Mouse (Mus musculus) embryo, embryonic 11 days (tissue): ENCODE measurements around the gene Fut1.

ENCODE experiments used
- DNase-seq: peaks from one replicate; pipeline ENCODE4 v3.0.0-alpha.2; 2015

Gene Fut1

GRCm38 (mm10) chr7:45605704-45606289 is 11.3 kb upstream of the Fut1 start:
- no peak for DNase-seq

- DNase-seq = no peak
Observed at GRCm38 (mm10) chr7:45609511-45609910, 7.6 kb upstream of the Fut1 start.

DNA sequence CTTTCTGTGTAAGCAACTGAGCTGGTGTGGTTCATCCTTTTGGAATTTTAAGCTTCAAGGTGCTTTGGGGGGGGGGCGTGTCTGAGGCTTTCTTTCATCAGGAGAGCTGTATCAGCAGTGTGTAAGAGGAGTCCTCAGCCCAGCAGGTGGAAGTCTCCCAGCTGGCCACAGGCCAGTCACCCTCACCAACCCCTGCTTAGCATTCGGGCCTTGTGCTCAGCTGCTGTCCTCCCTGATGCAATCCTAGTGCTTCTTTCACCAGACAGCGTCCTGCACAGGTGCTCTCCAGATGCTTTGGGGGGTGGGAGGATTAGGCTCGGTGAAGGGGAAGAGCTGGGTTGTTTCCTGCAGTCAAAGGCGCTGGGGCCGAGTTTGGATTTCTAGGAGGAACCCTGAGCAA is 812 bp upstream of the Fut1 start:
- no peak for DNase-seq

DNA sequence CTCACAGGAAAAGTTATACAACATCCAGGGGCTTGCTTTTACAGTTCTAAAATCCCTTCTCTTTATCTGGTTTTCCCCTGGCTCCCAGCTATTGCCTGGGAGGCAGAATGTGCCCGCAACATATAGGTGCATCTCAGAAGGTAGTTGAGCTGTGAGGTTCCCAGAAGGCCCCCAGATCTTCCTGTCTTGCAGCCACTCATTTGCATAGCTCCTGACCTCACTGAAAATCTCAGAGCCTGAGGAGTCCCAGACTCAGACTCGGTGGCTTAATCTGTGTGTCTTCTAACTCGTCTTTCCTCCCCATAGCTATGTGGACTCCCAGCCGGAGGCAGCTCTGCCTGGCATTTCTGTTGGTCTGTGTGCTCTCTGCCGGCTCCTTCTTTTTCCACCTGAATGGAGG is 1.2 kb downstream of the Fut1 start:
- no peak for DNase-seq

GRCm38 (mm10) chr7:45619592-45619991 is 2.5 kb downstream of the Fut1 start:
- no peak for DNase-seq

DNA sequence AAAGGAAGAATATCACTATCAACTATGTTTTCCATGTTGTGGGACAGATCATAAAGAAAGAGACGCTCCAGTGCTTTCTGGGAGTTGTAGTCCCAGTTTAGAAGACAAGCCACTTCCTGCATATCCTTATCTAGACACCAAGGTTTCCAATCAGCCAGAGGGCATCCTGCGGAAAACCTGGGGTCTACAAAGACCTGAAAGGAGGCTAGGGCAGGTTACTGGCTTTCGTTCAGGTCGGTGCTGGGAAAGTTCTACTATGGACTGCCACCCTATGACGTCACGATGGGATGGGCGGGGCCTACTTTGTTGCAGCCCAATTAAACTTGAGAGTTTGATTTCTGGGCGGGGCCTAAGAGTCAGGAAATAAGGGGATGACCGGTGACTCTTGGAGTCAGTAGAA is 4.4 kb downstream of the Fut1 start, which contains the start of gene Izumo1:
TSS of gene Izumo1 (plus strand) at position 369 of the 400 bp plus-strand sequence.
- DNase-seq = peak; percentile 48

GRCm38 (mm10) chr7:45623507-45623906 is 6.4 kb downstream of the Fut1 start:
- no peak for DNase-seq

GRCm38 (mm10) chr7:45624718-45625117 is 7.6 kb downstream of the Fut1 start:
- DNase-seq = no peak

DNA sequence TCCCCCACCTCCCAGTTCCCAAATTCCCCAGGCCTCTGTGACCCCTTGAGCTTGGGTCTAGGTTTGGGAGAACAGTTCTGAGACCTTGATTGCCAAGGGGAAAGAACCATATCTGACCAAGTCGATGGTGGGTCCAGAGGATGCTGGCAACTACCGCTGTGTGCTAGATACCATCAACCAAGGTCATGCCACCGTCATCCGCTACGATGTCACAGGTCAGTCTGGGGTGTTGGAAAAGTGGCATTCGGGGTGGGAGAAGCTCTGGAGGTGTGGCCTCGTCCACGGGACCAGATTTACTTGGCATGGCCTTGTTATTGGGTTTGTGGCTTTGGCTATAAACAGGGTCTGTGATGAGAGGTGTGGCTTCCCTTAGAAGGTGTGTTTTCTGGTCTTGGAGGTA is 8.4 kb downstream of the Fut1 start:
- DNase-seq = no peak

- no peak for DNase-seq
Observed at GRCm38 (mm10) chr7:45626571-45627076, 9.5 kb downstream of the Fut1 start.

DNA sequence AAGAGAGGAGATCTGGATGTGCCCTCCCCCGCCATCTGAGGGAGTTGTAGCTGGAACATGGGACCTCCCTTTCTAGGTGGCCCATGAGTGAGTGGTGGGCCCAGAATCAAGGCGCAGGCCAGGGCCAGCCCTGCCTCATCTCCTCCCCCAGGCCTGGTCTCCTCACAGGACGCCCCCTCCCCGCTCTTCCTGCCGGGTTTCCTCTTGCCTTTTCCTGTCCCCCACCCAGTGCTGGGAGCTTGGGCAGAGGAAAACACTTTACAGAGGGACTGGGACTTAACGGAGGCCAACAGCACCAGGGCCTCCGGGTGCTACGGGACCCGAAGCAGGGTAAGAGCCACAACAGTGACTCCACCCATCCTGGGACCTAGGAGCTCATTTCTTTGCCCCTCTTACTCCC is 10.2 kb downstream of the Fut1 start, which contains the start of gene Rasip1:
TSS of gene Rasip1 (plus strand) at position 228 of the 400 bp plus-strand sequence.
- no peak for DNase-seq

DNA sequence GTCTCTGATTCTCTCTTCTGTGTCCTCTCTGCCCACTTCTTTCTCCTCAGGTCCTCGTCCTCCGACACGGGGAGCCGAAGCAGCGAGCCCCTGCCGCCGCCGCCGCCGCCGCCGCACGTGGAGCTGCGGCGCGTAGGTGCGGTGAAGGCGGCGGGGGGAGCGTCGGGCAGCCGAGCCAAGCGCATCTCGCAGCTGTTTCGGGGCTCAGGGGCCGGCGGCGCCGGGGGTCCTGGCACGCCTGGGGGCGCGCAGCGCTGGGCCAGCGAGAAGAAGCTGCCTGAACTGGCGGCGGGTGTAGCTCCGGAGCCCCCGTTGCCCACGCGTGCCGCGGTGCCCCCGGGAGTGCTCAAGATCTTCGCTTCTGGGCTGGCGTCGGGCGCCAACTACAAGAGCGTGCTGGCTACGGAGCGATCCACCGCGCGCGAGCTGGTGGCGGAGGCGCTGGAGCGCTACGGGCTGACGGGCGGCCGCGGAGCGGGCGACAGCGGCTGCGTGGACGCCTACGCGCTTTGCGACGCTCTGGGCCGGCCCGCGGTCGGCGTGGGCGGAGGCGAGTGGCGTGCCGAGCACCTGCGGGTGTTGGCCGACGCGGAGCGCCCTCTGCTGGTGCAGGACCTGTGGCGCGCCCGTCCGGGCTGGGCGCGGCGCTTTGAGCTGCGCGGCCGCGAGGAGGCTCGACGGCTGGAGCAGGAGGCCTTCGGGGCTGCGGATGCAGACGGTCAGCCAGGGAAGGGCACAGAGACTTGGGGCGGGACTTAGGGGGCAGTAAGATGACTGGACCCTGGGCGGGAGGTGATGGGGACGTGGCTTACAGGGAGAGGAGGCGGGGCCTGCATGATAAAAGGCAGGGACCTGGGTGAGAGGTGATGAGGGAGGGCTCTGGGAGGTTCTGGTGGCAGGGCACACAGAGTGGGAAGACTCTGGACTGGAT is 11.5 kb downstream of the Fut1 start:
- DNase-seq = peak; percentile 95

GRCm38 (mm10) chr7:45630064-45630907 is 13.2 kb downstream of the Fut1 start:
- DNase-seq = no peak

GRCm38 (mm10) chr7:45632499-45632898 is 15.4 kb downstream of the Fut1 start:
- DNase-seq = peak; percentile 71

- no peak for DNase-seq
Observed at GRCm38 (mm10) chr7:45634946-45635681, 18.0 kb downstream of the Fut1 start.

GRCm38 (mm10) chr7:45635711-45636688 is 18.9 kb downstream of the Fut1 start:
- no peak for DNase-seq

GRCm38 (mm10) chr7:45637710-45638109 is 20.6 kb downstream of the Fut1 start:
- DNase-seq = no peak

DNA sequence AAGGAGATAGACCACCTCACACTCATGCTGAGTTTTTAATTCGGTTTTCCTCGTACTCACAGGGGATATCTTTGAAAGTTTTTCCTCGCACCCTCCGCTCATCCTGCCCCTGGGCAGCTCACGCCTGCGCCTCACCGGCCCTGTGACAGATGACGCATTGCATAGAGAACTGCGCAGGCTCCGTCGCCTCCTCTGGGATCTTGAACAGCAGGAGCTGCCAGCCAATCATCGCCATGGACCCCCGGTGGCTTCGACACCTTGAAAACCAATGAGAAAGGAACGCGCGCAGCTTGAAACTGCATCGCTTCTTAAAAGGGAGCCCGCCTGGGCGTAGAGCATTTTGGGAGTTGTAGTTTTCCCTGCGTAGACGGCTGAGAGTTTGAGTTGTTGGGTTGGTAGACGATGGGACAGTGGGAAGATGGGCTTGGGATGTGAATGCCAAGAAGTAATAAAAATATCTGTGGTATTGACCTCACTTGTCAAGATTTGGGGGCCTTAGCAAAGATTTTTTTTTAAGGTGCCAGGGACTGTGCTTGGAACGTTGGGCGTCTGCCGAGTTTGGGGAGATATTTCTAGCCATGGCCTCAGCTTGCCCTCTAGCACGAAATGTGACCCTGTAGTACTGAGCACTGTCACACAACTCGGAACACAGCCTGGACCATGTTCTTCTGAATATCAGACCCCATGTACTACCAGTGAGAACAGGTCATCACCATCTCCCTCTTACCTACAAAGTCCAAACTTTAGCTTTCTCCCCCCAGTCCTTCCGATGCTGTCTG is 21.7 kb downstream of the Fut1 start:
- peak; percentile 98 for DNase-seq

GRCm38 (mm10) chr7:45639561-45640027 is 22.5 kb downstream of the Fut1 start, which contains the start of gene Mamstr:
Gene Mamstr (plus strand): TSS chr7:45639977.
- DNase-seq = peak; percentile 34
